Mouse (Mus musculus) neural tube, embryonic 11.5 days (tissue): ENCODE results near the gene Rnase2b. TPM values are rescaled to one million over a fixed set of nuclear protein-coding genes. Genes with fewer than 3 reads are reported as not detected.

Experiments used
- ATAC-seq: fragments of 200-750 bp; cut with Nextera tagmentation; 2 replicates; pipeline ENCODE4 v1.8.0; 2017; ENCODE audit warnings: moderate number of reproducible peaks, mild to moderate bottlenecking, moderate TSS enrichment, moderate library complexity; ENCODE audit not compliant: insufficient read depth, low FRiP score, low TSS enrichment
- DNase-seq: peaks from one replicate; pipeline ENCODE4 v3.0.0-alpha.2; 2015; ENCODE audit warnings: low spot score
- H3K27ac ChIP-seq: fragments of 300-500 bp; sonication (generic); 2 replicates; pipeline ENCODE4 v1.5.1; 2014; ENCODE audit warnings: low read depth, mild to moderate bottlenecking, low read length
- H3K27me3 ChIP-seq: fragments of 300-500 bp; sonication (generic); 2 replicates; pipeline ENCODE4 v1.6.1; 2014; ENCODE audit warnings: mild to moderate bottlenecking, low read length, mixed read lengths; ENCODE audit not compliant: control insufficient read depth, insufficient read depth
- H3K36me3 ChIP-seq: fragments of 300-500 bp; sonication (generic); 2 replicates; pipeline ENCODE4 v1.6.1; 2014; ENCODE audit warnings: mild to moderate bottlenecking, low read length, moderate library complexity, mixed read lengths; ENCODE audit not compliant: control insufficient read depth, insufficient read depth
- H3K4me1 ChIP-seq: fragments of 300-500 bp; sonication (generic); 2 replicates; pipeline ENCODE4 v1.6.1; 2014; ENCODE audit warnings: low read length, mixed read lengths; ENCODE audit not compliant: control insufficient read depth, insufficient read depth
- H3K4me2 ChIP-seq: fragments of 300-500 bp; sonication (generic); 2 replicates; pipeline ENCODE4 v1.6.1; 2014; ENCODE audit warnings: low read depth, mild to moderate bottlenecking, moderate library complexity
- H3K4me3 ChIP-seq: fragments of 300-500 bp; sonication (generic); 2 replicates; pipeline ENCODE4 v1.5.1; 2014; ENCODE audit warnings: low read depth, low read length
- H3K9ac ChIP-seq: fragments of 300-500 bp; sonication (generic); 2 replicates; pipeline ENCODE4 v1.6.1; 2014; ENCODE audit warnings: mild to moderate bottlenecking, low read length
- H3K9me3 ChIP-seq: fragments of 300-500 bp; sonication (generic); 2 replicates; pipeline ENCODE4 v1.6.1; 2016; ENCODE audit warnings: low read length; ENCODE audit not compliant: control insufficient read depth
- WGBS: fragments of 180-500 bp; shearing (Covaris S2); extraction: QIAGEN DNeasy Blood & Tissue Kit; methylation state at CpG from one replicate; pipeline ENCODE4 v1.1.7; 2014; 5-methylcytosine and 5-hydroxymethylcytosine counted together
- polyA plus RNA-seq: library from polyadenylated mRNA; unstranded; fragments of >200 nt; fragmentation: Nextera tagmentation; extraction: Ambion mirVana; gene quantifications from 2 replicates; pipeline ENCODE4 v1.2.1, GENCODE M21; 2014

The Rnase2b gene
- polyA plus RNA-seq, 1 experiment from 2014 or later, result not detected

DNA sequence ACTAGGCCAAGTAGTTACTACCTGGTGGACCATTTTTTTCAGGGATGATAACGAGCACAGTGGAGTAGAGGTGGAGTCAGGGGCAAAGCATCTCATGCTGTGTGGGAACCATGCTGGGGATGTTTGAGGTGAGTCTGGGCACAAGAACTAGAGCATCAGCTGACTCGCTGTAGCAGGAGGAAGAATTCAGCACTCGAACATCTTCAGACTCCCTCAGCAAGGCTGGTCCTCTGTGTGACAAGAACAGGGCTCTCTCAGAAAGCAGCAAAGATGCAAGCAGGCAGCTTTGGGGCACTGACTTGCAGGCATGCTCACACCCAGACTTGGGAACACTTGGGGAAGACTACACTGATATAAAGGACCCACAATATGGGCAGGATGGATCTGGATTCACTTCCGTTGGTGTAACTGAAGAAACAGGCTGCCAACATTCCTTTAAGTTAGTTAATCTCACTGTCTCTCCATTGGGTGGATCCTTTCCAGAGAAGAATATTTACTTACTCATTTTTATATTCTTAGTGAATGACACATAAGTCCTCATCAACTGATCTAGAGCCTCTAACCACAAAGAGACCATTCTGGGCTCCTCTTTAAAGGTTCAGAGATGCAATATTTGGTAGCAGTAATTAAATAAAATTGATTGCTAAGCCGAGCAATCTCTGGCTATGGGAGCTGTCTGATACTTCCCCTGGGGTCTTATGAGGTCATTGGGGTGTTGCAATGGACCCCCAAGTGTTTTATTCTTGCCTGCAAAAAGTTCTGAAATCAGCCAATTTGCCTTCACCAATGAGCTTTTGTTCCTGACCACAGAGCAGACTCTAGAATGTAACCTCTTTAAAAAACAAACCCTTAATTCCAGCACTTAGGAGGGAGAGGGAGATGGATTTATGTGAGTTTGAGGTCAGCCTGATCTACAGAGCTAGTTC is 37.3 kb downstream of the Rnase2b start, which contains the start of gene Ang2:
TSS of gene Ang2 (minus strand) at position 51 of the 926 bp plus-strand sequence.
- 86% methylated on average over 5 of the region's 5 CpGs for WGBS
- no peak within 1 kb of the TSS for H3K9ac ChIP-seq
- no peaks in the 10 kb centered on the region for H3K4me1 ChIP-seq
- no peak within 1 kb of the TSS for H3K4me3 ChIP-seq
- no peaks in the 10 kb centered on the region for H3K9me3 ChIP-seq
- no peak within 1 kb of the TSS for H3K4me2 ChIP-seq
- no peaks in the 10 kb centered on the region for H3K27me3 ChIP-seq
- no peak for ATAC-seq
- no peaks in the 10 kb centered on the region for H3K36me3 ChIP-seq
- H3K27ac ChIP-seq, result no peak within 1 kb of the TSS
- no peak for DNase-seq

DNA sequence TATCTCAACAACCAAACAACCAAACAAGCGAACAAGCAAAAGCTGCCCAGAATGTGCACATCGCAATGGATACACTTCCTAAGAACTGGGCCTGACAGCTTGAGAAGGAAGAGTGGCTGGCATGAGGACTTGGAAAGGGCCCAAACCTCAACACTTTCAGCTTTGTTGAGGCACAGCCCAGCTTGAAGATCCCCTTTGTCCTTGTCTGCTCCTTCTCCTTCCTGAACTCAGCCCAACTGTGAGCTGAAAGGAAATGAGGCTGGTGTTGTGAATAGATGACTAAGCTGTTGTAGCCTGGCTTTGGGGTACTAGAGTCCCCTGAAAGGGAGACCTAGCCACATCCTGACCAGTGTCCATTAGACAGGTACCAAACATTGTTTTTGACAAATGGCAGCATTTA is 38.0 kb downstream of the Rnase2b start:
- Histone ChIP-seq H3K36me3 (no peaks in the 10 kb centered on the region), H3K9me3 (no peaks in the 10 kb centered on the region), H3K4me1 (no peaks in the 10 kb centered on the region), H3K27me3 (no peaks in the 10 kb centered on the region), H3K27ac (no peak overlapping the region), H3K4me3 (no peak overlapping the region), H3K9ac (no peak overlapping the region), H3K4me2 (no peak overlapping the region)
- ATAC-seq, result no peak
- WGBS, result 98% methylated on average over 2 of the region's 2 CpGs
- DNase-seq, result no peak

DNA sequence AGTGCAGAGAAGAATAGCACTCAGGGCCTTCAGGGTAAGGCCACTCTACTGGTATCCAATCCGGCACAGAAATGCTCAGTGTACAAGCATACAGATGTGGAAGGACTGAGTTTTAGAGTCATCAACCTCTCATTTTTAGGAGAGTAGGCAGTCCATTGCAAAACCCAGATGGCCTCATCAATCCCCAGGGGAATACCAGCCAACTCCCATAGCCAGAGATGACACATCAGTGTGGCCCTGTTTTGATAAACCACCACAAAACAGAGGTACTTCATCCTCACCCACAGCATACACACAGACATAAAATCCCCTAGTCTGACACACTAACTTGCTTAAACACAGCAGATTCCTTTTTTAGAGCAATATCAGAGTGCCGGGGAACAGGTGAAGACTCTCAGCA is 38.4 kb downstream of the Rnase2b start:
- ATAC-seq (no peak), DNase-seq (no peak)
- Histone ChIP-seq H3K4me2 (no peak overlapping the region), H3K9me3 (no peaks in the 10 kb centered on the region), H3K4me1 (no peaks in the 10 kb centered on the region), H3K36me3 (no peaks in the 10 kb centered on the region), H3K27me3 (no peaks in the 10 kb centered on the region), H3K4me3 (no peak overlapping the region), H3K27ac (no peak overlapping the region), H3K9ac (no peak overlapping the region)
- 94% methylated on average over 2 of the region's 2 CpGs for WGBS

DNA sequence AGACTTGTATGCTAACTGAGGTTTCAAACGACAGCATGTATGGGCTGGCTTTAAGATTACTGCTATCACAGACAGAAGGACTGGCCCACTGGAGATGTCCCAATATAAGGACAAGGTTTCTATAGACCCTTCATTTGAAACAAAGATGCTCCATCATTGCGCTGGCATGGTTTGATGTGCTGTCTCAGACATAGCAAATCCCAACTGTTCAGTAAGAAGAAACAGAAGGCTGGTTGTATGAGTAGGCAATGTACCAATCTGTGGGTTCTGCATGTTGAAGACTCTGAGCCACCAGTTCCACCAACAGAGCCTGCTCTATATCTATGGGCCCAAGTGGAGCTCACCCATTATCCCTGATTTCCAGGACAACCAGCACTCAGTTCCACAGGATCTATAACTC is 41.1 kb downstream of the Rnase2b start, which contains the start of gene Ear14:
TSS of gene Ear14 (plus strand) at position 277 of the 400 bp plus-strand sequence.
- H3K27me3 ChIP-seq, result no peaks in the 10 kb centered on the region
- no peak within 1 kb of the TSS for H3K4me2 ChIP-seq
- no peaks in the 10 kb centered on the region for H3K9me3 ChIP-seq
- ATAC-seq (no peak), DNase-seq (no peak)
- H3K4me3 ChIP-seq, result no peak within 1 kb of the TSS
- WGBS, result 89% methylated on average over 2 of the region's 2 CpGs
- H3K36me3 ChIP-seq, result no peaks in the 10 kb centered on the region
- H3K4me1 ChIP-seq, result no peaks in the 10 kb centered on the region
- H3K9ac ChIP-seq, result no peak within 1 kb of the TSS
- no peak within 1 kb of the TSS for H3K27ac ChIP-seq

Other genes with a start within 250 kb of the Rnase2b start
- gene Osgep, start 237.4 kb upstream of the Rnase2b start, polyA plus RNA-seq, result 164 and 172 TPM in 2 replicates
- gene Apex1, start 237.3 kb upstream of the Rnase2b start, polyA plus RNA-seq, result 330 and 340 TPM in 2 replicates
- gene Pip4p1, start 231.4 kb upstream of the Rnase2b start, polyA plus RNA-seq, result 59.4 and 68.4 TPM in 2 replicates
- gene Pnp, start 231.2 kb upstream of the Rnase2b start, polyA plus RNA-seq, result 55.9 and 56.5 TPM in 2 replicates
- not detected in 2 replicates for gene Gm49342, start 217.7 kb upstream of the Rnase2b start, polyA plus RNA-seq
- gene Pnp2, start 206.3 kb upstream of the Rnase2b start, polyA plus RNA-seq, result 0.30 and 0.68 TPM in 2 replicates
- gene Rnase10, start 154.5 kb upstream of the Rnase2b start, polyA plus RNA-seq, result not detected in 2 replicates
- not detected in 2 replicates for gene Rnase9, start 120.4 kb upstream of the Rnase2b start, polyA plus RNA-seq
- not detected in 2 replicates for gene Rnase11, start 112.1 kb upstream of the Rnase2b start, polyA plus RNA-seq
- gene Rnase12, start 104.6 kb upstream of the Rnase2b start, polyA plus RNA-seq, result not detected in 2 replicates
- gene Olfr750, start 87.8 kb upstream of the Rnase2b start, polyA plus RNA-seq, result not detected in 2 replicates
- gene Rnase4, start 71.2 kb upstream of the Rnase2b start, polyA plus RNA-seq, result 12.3 and 12.7 TPM in 2 replicates
- 2.2 TPM in 2 replicates for gene Ang, start 71.1 kb upstream of the Rnase2b start, polyA plus RNA-seq
- gene Eddm3b, start 47.8 kb upstream of the Rnase2b start, polyA plus RNA-seq, result not detected in 2 replicates
- gene Rnase6, start 38.4 kb upstream of the Rnase2b start, polyA plus RNA-seq, result 0.22 and 0.57 TPM in 2 replicates
- gene Rnase1, start 15.5 kb upstream of the Rnase2b start, polyA plus RNA-seq, result 0.24 and 0.58 TPM in 2 replicates
- not detected in 2 replicates for gene Ang2, start 36.9 kb downstream of the Rnase2b start, polyA plus RNA-seq
- gene Ear14, start 41.1 kb downstream of the Rnase2b start, polyA plus RNA-seq, result not detected in 2 replicates
- not detected in 2 replicates for gene Rnase2a, start 93.9 kb downstream of the Rnase2b start, polyA plus RNA-seq
- not detected in 2 replicates for gene Gm7247, start 199.5 kb downstream of the Rnase2b start, polyA plus RNA-seq
- not detected in 2 replicates for gene Vmn2r88, start 248.6 kb downstream of the Rnase2b start, polyA plus RNA-seq